Mouse (Mus musculus): ENCODE measurements around the gene Zfp169. TPM values are rescaled to one million over a fixed set of nuclear protein-coding genes. Genes with fewer than 3 reads are reported as not detected.
A peak's percentile ranks its signal among the peaks of the same experiment; 100 is the strongest.

The Zfp169 gene
- polyA plus RNA-seq, 1 experiment from 2014 or later = 1.3 TPM

DNA sequence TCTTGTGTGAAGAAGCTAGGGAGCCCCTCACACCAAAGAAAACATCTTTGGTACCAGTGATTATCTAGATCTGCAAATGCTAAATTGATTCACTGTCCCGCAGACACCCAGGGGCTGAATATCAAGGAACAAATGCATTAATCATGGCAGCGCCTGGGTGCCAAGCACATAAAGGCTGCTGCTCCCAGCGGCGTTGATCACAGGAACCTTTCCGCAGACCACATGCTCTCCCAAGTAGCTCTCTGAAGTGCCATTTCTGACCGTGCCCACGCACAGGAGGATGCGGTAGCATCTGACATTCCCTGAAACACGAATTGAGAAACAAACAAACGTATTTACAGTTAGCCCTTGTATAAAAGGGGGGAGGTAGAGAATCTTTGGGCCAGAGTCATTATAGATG lies 47.1 kb downstream of the Zfp169 start:
- H3K4me3 ChIP-seq (ENCODE audit: low read depth, low read length) = no peak overlapping the region
- no peaks in the 10 kb centered on the region for H3K27me3 ChIP-seq (replicated peaks; ENCODE audit: insufficient read depth, low read length)
- no peaks in the 10 kb centered on the region for H3K4me1 ChIP-seq (ENCODE audit: insufficient read depth, low read depth, low read length)
- H3K4me2 ChIP-seq (replicated peaks; ENCODE audit: low read depth, low read length) = no peak overlapping the region
- TF ChIP-seq CTCF (IDR thresholded peaks at IDR 0.05) (no peak), EP300 (IDR thresholded peaks at IDR 0.05) (no peak)
- DNase-seq (ENCODE audit: low spot score) = no peak
- H3K27ac ChIP-seq (ENCODE audit: low read length) = no peak overlapping the region
- WGBS = 55% methylated on average over 10 of the region's 10 CpGs
- ATAC-seq = no peak
- no peaks in the 10 kb centered on the region for H3K36me3 ChIP-seq (ENCODE audit: insufficient read depth, low read length)
- no peak overlapping the region for H3K9ac ChIP-seq (replicated peaks; ENCODE audit: low read depth)
- H3K9me3 ChIP-seq (ENCODE audit: low read length) = no peaks in the 10 kb centered on the region

DNA sequence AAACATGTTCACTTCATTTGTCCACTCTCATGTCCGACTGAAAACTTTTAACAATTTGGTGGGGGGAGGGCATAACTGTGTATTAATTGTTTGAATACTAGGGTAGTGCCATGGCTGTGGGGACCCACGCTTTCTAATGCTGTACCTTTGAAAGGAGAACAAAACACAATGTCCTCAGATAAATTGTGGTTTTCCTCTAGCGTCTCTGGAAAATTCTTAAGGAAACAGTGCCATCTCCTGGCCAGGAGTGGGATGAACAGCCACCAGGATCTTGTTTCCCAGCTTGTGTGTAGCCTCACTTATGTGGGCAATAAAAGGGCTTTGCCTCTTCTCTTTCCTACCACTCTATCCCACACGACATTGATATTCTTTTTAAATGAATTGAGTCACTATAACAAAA lies 49.1 kb downstream of the Zfp169 start:
- H3K4me1 ChIP-seq (ENCODE audit: insufficient read depth, low read depth, low read length) = no peaks in the 10 kb centered on the region
- DNase-seq (ENCODE audit: low spot score) = peak; percentile 76
- no peaks in the 10 kb centered on the region for H3K9me3 ChIP-seq (ENCODE audit: low read length)
- no peak overlapping the region for H3K27ac ChIP-seq (ENCODE audit: low read length)
- 11% methylated on average over 4 of the region's 4 CpGs for WGBS
- no peak for TF ChIP-seq EP300 (IDR thresholded peaks at IDR 0.05)
- peak; percentile 87 for TF ChIP-seq CTCF (IDR thresholded peaks at IDR 0.05)
- no peak overlapping the region for H3K9ac ChIP-seq (replicated peaks; ENCODE audit: low read depth)
- no peaks in the 10 kb centered on the region for H3K36me3 ChIP-seq (ENCODE audit: insufficient read depth, low read length)
- no peak for ATAC-seq
- no peak overlapping the region for H3K4me2 ChIP-seq (replicated peaks; ENCODE audit: low read depth, low read length)
- no peaks in the 10 kb centered on the region for H3K27me3 ChIP-seq (replicated peaks; ENCODE audit: insufficient read depth, low read length)
- H3K4me3 ChIP-seq (ENCODE audit: low read depth, low read length) = no peak overlapping the region

DNA sequence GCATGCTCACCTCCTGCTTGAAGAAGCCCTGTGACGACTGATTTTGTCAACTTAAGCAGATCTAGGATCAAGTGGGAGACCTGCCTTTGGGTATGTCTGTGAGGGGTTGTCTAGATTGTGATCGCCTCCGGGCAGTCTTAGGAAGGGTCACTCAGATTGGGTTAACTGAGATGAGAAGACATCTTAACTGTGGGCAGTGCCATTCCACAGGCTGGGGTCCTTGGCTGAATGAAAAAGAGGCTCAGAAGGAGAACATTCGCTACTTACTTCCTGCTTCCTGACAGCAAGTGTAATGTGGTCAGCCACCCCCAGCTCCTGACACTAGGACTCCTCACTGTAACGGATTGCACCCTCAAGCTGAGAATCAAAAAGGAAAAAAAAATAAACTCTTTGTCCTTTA lies 54.0 kb downstream of the Zfp169 start:
- DNase-seq (ENCODE audit: low spot score) = no peak
- Histone ChIP-seq H3K9ac (replicated peaks; ENCODE audit: low read depth) (no peak overlapping the region), H3K27ac (ENCODE audit: low read length) (no peak overlapping the region), H3K4me1 (ENCODE audit: insufficient read depth, low read depth, low read length) (no peaks in the 10 kb centered on the region), H3K4me3 (ENCODE audit: low read depth, low read length) (no peak overlapping the region), H3K4me2 (replicated peaks; ENCODE audit: low read depth, low read length) (no peak overlapping the region), H3K9me3 (ENCODE audit: low read length) (no peaks in the 10 kb centered on the region), H3K36me3 (ENCODE audit: insufficient read depth, low read length) (no peaks in the 10 kb centered on the region), H3K27me3 (replicated peaks; ENCODE audit: insufficient read depth, low read length) (no peaks in the 10 kb centered on the region)
- TF ChIP-seq CTCF (IDR thresholded peaks at IDR 0.05) (no peak), EP300 (IDR thresholded peaks at IDR 0.05) (no peak)
- WGBS = 60% methylated on average over 5 of the region's 5 CpGs
- no peak for ATAC-seq

DNA sequence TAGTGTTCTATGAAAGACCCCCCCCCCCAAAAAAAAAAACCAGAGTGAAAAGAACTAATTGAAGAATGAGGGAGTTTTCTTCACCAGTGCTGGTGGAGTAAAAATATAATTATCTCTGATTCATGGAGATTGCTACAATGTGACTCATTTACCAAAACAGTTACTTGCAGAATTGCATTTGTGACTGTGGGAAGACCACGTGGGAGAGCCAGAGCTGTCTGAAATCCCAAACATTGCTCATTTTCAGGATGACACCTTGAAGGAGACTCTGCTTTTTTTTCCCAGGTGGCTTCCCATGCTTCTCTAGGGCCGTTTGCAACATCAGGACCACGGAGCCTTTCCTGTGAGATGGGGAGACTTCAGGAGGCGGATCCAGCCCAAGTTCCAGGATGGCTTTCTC lies 65.1 kb downstream of the Zfp169 start:
- Histone ChIP-seq H3K4me3 (ENCODE audit: low read depth, low read length) (no peak overlapping the region), H3K27ac (ENCODE audit: low read length) (no peak overlapping the region), H3K9me3 (ENCODE audit: low read length) (no peaks in the 10 kb centered on the region), H3K4me1 (ENCODE audit: insufficient read depth, low read depth, low read length) (no peaks in the 10 kb centered on the region), H3K36me3 (ENCODE audit: insufficient read depth, low read length) (no peaks in the 10 kb centered on the region), H3K4me2 (replicated peaks; ENCODE audit: low read depth, low read length) (no peak overlapping the region), H3K27me3 (replicated peaks; ENCODE audit: insufficient read depth, low read length) (no peaks in the 10 kb centered on the region), H3K9ac (replicated peaks; ENCODE audit: low read depth) (no peak overlapping the region)
- ATAC-seq (no peak), DNase-seq (ENCODE audit: low spot score) (no peak)
- TF ChIP-seq CTCF (IDR thresholded peaks at IDR 0.05) (no peak), EP300 (IDR thresholded peaks at IDR 0.05) (no peak)
- WGBS = 41% methylated on average over 4 of the region's 4 CpGs

DNA sequence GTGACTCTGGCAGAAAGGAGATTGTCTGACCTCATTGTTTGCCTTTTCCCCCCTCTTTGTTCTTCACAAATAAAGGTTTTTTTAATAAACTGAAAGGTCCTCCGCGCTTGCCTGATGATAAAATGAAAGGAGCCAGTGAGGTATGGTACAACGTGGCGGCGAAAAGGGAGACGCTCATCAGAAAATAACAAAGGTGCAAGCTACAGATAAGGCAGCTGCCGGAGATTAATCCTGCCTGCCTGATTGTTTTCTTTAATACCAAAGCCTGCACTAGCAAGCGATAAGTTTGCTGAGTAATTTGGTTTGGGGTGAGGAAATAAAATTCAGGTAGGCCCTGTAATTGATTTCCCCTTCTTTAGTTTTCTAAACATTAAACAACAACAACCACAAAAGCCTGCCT lies 69.3 kb downstream of the Zfp169 start:
- ATAC-seq (no peak), DNase-seq (ENCODE audit: low spot score) (no peak)
- TF ChIP-seq CTCF (IDR thresholded peaks at IDR 0.05) (no peak), EP300 (IDR thresholded peaks at IDR 0.05) (no peak)
- Histone ChIP-seq H3K36me3 (ENCODE audit: insufficient read depth, low read length) (no peaks in the 10 kb centered on the region), H3K4me2 (replicated peaks; ENCODE audit: low read depth, low read length) (no peak overlapping the region), H3K27ac (ENCODE audit: low read length) (no peak overlapping the region), H3K4me3 (ENCODE audit: low read depth, low read length) (no peak overlapping the region), H3K27me3 (replicated peaks; ENCODE audit: insufficient read depth, low read length) (no peaks in the 10 kb centered on the region), H3K4me1 (ENCODE audit: insufficient read depth, low read depth, low read length) (no peaks in the 10 kb centered on the region), H3K9me3 (ENCODE audit: low read length) (no peaks in the 10 kb centered on the region), H3K9ac (replicated peaks; ENCODE audit: low read depth) (no peak overlapping the region)
- 19% methylated on average over 8 of the region's 8 CpGs for WGBS

DNA sequence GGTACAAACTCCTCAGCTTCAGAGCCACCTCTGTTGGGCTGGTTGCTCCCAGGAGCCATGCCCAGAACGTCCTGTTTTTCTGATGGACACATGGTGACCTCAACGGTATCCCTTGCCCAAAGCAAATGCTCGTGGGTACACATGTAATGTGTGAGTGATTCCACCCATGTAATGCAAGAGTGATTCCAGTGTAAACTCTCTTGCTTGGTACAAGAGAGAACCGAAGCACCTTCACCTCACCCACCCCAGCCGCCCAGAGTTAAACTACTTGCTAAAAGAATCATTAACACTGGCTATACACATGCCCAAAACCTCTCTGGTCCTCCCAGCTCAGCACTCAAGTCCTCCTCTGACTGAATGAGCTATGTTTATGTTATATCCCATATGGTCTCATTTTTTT lies 74.9 kb downstream of the Zfp169 start:
- WGBS = 71% methylated on average over 5 of the region's 5 CpGs
- Histone ChIP-seq H3K4me2 (replicated peaks; ENCODE audit: low read depth, low read length) (no peak overlapping the region), H3K9ac (replicated peaks; ENCODE audit: low read depth) (no peak overlapping the region), H3K4me3 (ENCODE audit: low read depth, low read length) (no peak overlapping the region), H3K36me3 (ENCODE audit: insufficient read depth, low read length) (no peaks in the 10 kb centered on the region), H3K27ac (ENCODE audit: low read length) (no peak overlapping the region), H3K4me1 (ENCODE audit: insufficient read depth, low read depth, low read length) (no peaks in the 10 kb centered on the region), H3K9me3 (ENCODE audit: low read length) (no peaks in the 10 kb centered on the region), H3K27me3 (replicated peaks; ENCODE audit: insufficient read depth, low read length) (no peaks in the 10 kb centered on the region)
- no peak for ATAC-seq
- DNase-seq (ENCODE audit: low spot score) = no peak
- TF ChIP-seq EP300 (IDR thresholded peaks at IDR 0.05) = no peak
- TF ChIP-seq CTCF (IDR thresholded peaks at IDR 0.05) = no peak

MicroRNA genes within 50 kb of the gene (microRNA counts, 519-probe panel; counts per million panel counts)
- microRNA mmu-let-7a = 7,616 counts per million, percentile 99 among the panel's probes with 10 or more counts
- microRNA mmu-let-7d = 7,686 counts per million, percentile 99 among the panel's probes with 10 or more counts
- 6,873 counts per million, percentile 92 among the panel's probes with 10 or more counts for microRNA mmu-let-7f

Small RNA genes within 50 kb of the gene (microRNA-seq; reads per million reads assigned to microRNA genes)
- not detected for gene Gm24111
- gene Mirlet7a-1 = 251 reads per million, percentile 59 among the genes with 10 or more reads in this experiment
- gene Mirlet7d = 18,657 reads per million, percentile 96 among the genes with 10 or more reads in this experiment
- gene Mirlet7f-1 = not detected

Other genes starting within 250 kb of the Zfp169 start
- 0.41 TPM in 1 of 2 replicates, not detected in the other for gene A830005F24Rik, start 119 bp upstream of the Zfp169 start, polyA plus RNA-seq (2015; fragmentation: Nextera tagmentation; extraction: Ambion mirVana)
- 6.2 and 6.3 TPM in 2 replicates for gene Ptpdc1, start 112.2 kb upstream of the Zfp169 start, polyA plus RNA-seq (2015; fragmentation: Nextera tagmentation; extraction: Ambion mirVana)
- gene Barx1, start 149.5 kb upstream of the Zfp169 start, polyA plus RNA-seq (2015; fragmentation: Nextera tagmentation; extraction: Ambion mirVana) = not detected in 2 replicates

Data from lung, postnatal 0 days (tissue).